Mouse (Mus musculus): Measurements from ENCODE around the gene Bcl10. TPM values are rescaled to one million over a fixed set of nuclear protein-coding genes. Genes with fewer than 3 reads are reported as not detected.
"Not testable (repeated sequence)": the region's sequence is repeated elsewhere in the genome, so short reads cannot be mapped to it uniquely, and the experiment has no call there.

Gene Bcl10
- polyA plus RNA-seq (2012; rRNA removed) = 14.0 TPM in 2 replicates

DNA sequence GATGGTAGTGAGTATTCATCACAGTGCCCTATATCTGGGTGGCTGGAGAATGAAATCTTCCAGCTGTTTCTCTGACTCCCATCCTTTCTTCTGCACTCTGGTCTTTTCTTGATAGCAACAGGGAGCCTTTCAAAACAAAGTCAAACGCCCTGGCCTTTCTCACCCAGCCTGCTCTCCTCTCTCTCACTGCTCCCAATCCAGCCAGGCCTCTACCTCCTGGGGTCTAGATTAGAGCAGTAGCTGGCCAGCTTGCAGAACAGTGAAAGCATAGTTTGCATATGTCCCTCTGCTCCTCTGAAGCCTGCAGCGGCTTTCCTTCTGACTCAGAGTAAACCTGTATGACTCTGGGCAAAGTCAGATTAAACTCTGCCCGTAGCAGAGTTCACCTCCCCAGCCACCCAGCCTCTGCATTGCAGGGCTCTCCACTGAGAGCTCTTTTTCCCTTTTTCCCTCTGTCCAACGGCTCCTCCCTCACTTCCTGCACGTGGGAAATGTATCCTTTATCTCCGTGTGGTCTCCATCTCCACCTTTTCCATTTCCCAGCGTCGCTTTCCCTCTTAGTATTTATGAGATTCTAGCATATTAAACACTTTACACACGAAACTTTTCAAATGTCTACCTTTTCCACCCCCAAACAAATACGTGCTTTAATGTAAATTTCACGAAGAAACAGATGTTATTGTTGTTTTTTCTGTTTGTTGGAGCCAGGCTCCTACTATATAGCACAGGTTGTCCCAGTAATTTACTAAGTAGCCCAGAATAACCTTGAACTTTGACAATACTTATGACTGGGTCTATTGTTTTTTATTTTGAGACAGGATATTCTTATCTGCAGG lies at the start of gene Bcl10:
Bcl10 (plus strand) TSS at position 786 of the 836 bp plus-strand sequence.
- no peak for DNase-seq (ENCODE audit: extremely low spot score in 1 of 2, low spot score in 1 of 2)

DNA sequence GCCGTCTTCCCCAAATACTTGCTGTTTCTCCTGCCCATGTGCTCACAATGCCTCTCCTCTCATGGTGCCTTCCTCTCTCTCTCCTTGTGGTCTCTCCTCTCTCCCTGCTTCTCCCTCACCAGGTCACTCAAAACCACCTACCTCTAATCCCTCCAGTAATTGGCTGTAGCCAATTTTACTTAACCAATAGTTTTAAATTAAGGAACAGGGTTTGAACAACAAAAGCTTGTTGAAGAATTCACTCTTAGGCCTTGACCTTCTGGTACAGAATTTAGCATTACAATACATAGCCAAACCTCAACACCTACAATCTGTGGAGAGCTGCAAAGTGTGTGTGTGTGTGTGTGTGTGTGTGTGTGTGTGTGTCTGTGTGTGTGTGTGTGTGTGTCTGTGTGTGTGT lies 49.3 kb upstream of the Bcl10 start:
- no peak for DNase-seq (ENCODE audit: extremely low spot score in 1 of 2, low spot score in 1 of 2)

DNA sequence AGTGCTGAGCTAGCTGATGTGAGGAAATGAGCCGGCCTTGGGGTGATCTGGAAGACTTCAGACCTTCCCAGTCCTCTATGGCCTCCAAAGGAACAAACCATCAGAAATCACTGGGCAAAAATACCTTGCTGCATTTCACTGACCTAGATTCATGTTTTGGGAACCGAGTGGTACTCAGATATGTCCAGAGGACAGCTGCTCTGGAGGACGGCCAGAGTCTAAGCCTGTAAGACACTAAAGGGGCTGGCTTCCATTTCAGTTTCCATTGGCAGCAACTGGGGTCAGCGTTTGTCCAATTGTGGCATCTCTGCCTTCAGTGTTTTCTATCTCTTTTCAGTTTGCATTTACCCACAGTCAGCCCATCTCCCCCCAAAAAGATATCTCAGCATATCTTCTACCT lies 48.5 kb upstream of the Bcl10 start:
- no peak for DNase-seq (ENCODE audit: extremely low spot score in 1 of 2, low spot score in 1 of 2)

GRCm38 (mm10) chr3:145876120-145876519 lies 46.5 kb upstream of the Bcl10 start:
- no peak for DNase-seq (ENCODE audit: extremely low spot score in 1 of 2, low spot score in 1 of 2)

- not testable (repeated sequence) for DNase-seq (ENCODE audit: extremely low spot score in 1 of 2, low spot score in 1 of 2)
Measured at GRCm38 (mm10) chr3:145878867-145879266, 43.7 kb upstream of the Bcl10 start.

DNA sequence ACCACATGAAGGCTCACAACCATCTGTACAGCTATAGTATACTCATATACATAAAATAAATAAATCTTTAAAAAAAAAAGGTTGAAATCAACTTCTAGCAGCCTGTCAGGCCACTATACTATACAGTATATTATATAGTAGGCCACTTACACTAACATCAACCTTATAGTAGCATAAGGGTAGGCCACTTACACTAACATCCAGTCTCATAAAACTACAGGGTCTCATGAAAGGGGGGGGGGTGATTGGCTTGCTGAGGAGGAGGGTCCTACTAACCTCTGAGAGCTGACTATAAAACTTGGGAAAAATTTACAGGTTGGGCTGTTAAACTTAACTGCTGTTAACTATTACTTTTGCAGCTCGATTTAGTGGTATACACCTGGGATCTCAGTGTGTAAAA lies 42.3 kb upstream of the Bcl10 start:
- no peak for DNase-seq (ENCODE audit: extremely low spot score in 1 of 2, low spot score in 1 of 2)

- DNase-seq (ENCODE audit: extremely low spot score in 1 of 2, low spot score in 1 of 2) = no peak
Measured at GRCm38 (mm10) chr3:145882076-145882874, 40.3 kb upstream of the Bcl10 start.

DNA sequence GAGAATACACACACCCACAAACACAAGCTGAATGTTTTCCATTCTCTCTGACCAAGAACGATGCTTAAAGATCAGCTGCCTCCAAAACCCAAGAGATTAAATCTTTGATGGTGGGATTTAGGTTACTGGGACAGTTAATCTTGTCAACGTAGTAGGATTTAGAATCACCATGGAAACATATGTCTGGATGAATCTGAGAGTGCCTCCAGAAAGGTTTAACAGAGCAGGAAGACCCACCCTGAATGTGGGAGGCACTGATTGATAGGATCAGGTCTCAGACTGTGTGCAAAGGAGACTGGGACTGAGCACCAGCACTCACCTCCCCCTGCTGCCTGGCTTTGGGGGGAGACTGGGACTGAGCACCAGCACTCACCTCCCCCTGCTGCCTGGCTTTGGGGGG lies 39.4 kb upstream of the Bcl10 start:
- no peak for DNase-seq (ENCODE audit: extremely low spot score in 1 of 2, low spot score in 1 of 2)

DNA sequence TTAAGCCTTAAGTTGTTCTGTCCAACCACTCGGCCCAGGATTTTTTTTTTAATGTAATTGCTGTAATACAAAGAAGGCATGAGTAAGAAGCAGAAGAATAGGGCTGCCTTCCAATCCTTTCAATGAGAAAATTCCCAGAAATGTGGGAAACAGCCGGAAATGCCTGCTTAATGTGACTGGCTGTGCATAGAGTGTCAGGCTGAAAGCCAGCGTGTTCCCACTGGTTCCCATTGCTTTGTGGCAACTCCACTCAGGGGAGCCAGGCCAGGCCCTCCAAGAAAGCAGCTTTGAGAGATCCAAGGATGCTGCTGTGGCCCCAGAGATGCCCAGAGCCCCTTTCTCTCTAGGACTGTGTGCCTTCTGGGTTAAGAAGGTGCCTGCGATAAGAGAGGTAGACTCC lies 37.2 kb upstream of the Bcl10 start:
- DNase-seq (ENCODE audit: extremely low spot score in 1 of 2, low spot score in 1 of 2) = peak; percentile 20 to 40

- no peak for DNase-seq (ENCODE audit: extremely low spot score in 1 of 2, low spot score in 1 of 2)
Measured at GRCm38 (mm10) chr3:145885851-145886464, 36.6 kb upstream of the Bcl10 start.

GRCm38 (mm10) chr3:145887430-145887971 lies 35.1 kb upstream of the Bcl10 start:
- DNase-seq (ENCODE audit: extremely low spot score in 1 of 2, low spot score in 1 of 2) = no peak

DNA sequence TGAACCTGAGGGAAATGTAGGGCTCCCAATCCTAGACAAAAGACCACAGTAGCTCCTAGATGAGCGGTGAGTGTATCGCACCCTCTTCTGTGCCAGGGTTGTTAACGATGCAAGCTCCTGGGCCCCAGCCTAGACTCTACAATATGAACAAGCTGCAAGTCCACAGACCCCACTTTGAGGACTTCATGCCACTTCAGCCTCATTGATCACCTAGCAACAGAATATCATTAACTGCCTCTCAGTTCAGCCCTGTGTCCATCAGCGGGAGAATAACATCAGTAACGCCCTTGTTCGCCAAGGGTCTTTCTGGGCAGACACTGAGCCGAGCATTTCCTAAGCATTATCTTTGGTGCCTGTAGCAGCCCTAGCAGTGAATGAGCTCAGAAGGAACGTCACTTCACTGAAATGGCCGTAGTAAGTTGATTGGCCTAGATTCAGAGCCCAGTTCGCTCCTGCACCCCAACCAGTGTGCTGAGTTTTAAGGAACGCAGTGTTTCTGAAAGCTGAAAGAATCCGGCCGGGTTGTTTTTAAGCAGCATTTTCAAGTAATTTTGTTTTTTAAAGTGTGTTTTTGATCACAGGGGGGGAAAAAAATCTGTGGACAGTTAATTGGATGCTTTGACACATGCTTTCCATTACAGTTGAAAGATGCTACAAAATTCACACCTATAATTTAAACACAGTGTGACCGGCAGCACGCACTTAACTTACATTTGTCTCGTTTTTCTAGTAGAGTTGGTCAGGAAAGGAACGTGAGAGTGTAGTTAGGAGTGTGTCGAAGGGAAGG lies 32.1 kb upstream of the Bcl10 start:
- DNase-seq (ENCODE audit: extremely low spot score in 1 of 2, low spot score in 1 of 2) = peak; percentile 44

GRCm38 (mm10) chr3:145892451-145892850 lies 30.2 kb upstream of the Bcl10 start:
- DNase-seq (ENCODE audit: extremely low spot score in 1 of 2, low spot score in 1 of 2) = no peak

- DNase-seq (ENCODE audit: extremely low spot score in 1 of 2, low spot score in 1 of 2) = no peak
Measured at GRCm38 (mm10) chr3:145894131-145894530, 28.5 kb upstream of the Bcl10 start.

- DNase-seq (ENCODE audit: extremely low spot score in 1 of 2, low spot score in 1 of 2) = no peak
Measured at GRCm38 (mm10) chr3:145897749-145898148, 24.9 kb upstream of the Bcl10 start.

DNA sequence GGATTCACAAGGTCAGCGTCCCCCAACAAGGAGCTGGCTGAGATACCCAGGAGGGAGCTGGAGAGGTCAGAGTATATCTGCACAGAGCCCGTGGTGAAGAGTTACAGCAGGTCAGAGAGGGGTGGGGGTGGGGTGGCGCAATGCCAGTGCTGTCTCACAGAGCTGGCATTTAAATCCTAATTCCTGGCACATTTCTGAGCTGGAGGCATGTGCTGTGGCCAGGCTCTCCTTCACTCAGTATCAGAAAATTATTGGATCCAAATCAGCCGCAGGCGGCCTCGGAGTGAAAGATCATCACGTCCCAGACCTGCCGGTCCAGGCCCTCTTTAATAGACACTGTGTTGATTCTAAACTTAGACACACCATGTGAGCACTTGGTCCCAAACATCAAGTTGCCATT lies 22.8 kb upstream of the Bcl10 start:
- DNase-seq (ENCODE audit: extremely low spot score in 1 of 2, low spot score in 1 of 2) = no peak

DNA sequence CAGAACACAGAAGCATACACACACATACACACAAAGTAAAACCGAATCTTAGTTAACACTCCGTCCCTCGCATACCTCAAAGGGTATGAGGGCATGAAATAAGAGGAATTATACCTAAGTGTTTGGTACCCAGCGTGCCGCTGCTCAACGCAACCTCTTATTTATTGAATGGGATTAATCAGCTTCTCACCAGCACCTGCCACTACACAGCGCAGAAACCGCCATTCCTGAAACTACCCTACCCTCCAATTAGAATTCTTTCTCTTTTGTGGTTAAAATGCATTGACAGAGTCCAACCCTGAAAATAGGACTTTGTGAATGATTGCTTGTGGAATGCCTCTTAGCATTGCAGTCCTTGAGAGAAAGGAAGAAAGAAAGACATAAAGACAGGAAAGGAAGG lies 19.1 kb upstream of the Bcl10 start:
- no peak for DNase-seq (ENCODE audit: extremely low spot score in 1 of 2, low spot score in 1 of 2)

GRCm38 (mm10) chr3:145904850-145905776 lies 17.5 kb upstream of the Bcl10 start:
- peak; percentile 18 to 87 for DNase-seq (ENCODE audit: extremely low spot score in 1 of 2, low spot score in 1 of 2)

DNA sequence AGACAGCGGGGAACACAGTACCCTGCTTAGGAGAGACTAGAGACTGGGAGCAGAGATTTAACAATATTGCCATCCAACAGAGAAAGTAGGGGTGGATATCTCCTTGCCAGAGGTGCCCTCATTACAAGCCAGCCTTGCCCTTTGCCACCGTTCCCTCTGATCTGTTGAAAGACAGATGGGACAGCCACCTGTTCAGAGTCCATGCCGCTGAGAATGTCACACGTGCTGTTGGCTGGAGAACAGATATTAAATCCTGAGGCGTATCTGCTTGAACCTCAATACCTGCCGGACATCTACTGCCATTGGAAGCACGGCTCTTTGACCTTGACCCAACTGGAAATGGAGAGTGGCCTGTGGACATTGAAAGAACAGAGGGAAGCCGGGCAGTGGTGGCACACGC lies 16.0 kb upstream of the Bcl10 start:
- DNase-seq (ENCODE audit: extremely low spot score in 1 of 2, low spot score in 1 of 2) = no peak
